Mouse (Mus musculus): ENCODE data around the gene Cdc123. TPM values are rescaled to one million over a fixed set of nuclear protein-coding genes. Genes with fewer than 3 reads are reported as not detected.

The Cdc123 gene
- 126 TPM for polyA plus RNA-seq (2014; fragmentation: Illumina TruSeq; extraction: RNeasy Lipid Tissue Mini Kit (QIAGEN cat#74804); ENCODE audit: low read depth, low replicate concordance)

DNA sequence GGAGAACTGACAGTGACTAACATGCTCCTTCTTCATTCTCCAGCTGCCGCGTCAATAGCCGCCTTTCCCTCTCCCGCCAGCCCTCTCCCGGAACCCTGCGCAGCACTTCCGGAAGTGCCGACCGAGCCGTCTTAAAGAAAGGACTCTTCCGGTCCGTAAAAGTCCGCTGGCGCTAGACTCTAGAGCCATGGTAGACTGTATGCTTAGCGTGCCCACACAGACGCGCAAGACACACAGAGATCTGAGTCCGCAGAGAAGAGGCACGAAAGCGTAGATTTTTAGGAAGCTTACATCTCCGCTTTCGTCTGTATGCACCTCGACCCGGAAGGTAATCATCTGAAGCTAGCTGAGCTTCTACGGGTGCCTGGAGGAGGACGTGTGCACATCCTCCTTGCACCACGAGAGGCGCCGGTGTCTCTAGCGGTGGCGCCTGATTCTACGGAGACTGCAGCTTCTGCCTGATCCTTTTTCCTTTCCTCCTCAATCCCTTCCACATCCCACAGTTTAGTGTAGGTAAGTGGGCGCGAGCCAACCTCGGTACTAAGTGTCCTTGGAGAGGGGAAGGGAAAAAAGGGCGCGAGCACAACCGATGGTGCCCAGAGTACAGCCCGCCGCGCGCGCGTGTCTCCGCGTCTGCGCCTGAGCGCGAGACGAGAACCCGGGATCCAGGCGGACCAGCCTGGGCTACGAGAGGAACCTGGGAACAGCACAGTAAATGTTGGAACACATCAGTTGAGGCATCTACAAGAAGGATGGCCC is at the start of gene Cdc123, which contains the start of gene Nudt5:
Gene Cdc123 (minus strand): TSS at position 292 of the 759 bp plus-strand sequence.
Gene Nudt5 (plus strand): TSS at position 147 of the 759 bp plus-strand sequence.

DNA sequence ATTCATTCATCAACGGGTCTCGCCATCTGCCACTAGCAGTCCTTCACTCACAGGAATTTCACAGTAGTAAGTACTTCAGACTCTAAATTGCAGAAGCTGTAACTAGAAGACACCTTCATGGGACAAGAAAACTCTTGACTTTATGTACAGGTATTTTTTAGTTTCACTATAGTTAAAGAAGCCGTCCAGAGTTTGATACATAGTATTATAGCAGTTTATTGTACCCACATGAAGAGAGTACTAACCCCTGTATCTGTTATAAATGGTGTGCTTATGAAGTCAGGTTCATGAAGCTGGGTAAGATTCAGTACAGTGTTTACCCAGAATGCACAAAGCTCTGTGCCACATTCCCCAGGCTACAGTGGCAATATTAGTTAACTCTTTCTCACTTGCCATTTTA is 17.9 kb upstream of the Cdc123 start, which contains the start of gene Gm13199:
Gene Gm13199 (minus strand): TSS at position 101 of the 400 bp plus-strand sequence.

Other genes with a start within 250 kb of the Cdc123 start
- gene Camk1d, start 130.6 kb downstream of the Cdc123 start, polyA plus RNA-seq (2014; fragmentation: Illumina TruSeq; extraction: RNeasy Lipid Tissue Mini Kit (QIAGEN cat#74804); ENCODE audit: low read depth, low replicate concordance): 3.2 TPM
- 12.5 TPM for gene Nudt5, start 145 bp downstream of the Cdc123 start, polyA plus RNA-seq (2014; fragmentation: Illumina TruSeq; extraction: RNeasy Lipid Tissue Mini Kit (QIAGEN cat#74804); ENCODE audit: low read depth, low replicate concordance)
- not detected for gene Gm13199, start 17.8 kb upstream of the Cdc123 start, polyA plus RNA-seq (2014; fragmentation: Illumina TruSeq; extraction: RNeasy Lipid Tissue Mini Kit (QIAGEN cat#74804); ENCODE audit: low read depth, low replicate concordance)
- 92.2 TPM for gene Sec61a2, start 50.3 kb upstream of the Cdc123 start, polyA plus RNA-seq (2014; fragmentation: Illumina TruSeq; extraction: RNeasy Lipid Tissue Mini Kit (QIAGEN cat#74804); ENCODE audit: low read depth, low replicate concordance)
- 3.2 TPM for gene Dhtkd1, start 97.6 kb upstream of the Cdc123 start, polyA plus RNA-seq (2014; fragmentation: Illumina TruSeq; extraction: RNeasy Lipid Tissue Mini Kit (QIAGEN cat#74804); ENCODE audit: low read depth, low replicate concordance)
- 80.6 TPM for gene Upf2, start 106.3 kb upstream of the Cdc123 start, polyA plus RNA-seq (2014; fragmentation: Illumina TruSeq; extraction: RNeasy Lipid Tissue Mini Kit (QIAGEN cat#74804); ENCODE audit: low read depth, low replicate concordance)

Data from testis, adult 10 weeks (tissue).